Mouse (Mus musculus) ES-Bruce4 (cell line): ENCODE results near the gene Usf3.

Experiments
- CTCF ChIP-seq: IDR thresholded peaks from one replicate; pipeline ENCODE4 v1.8.1; 2011; ENCODE audit warnings: low read depth, low read length
- POLR2A ChIP-seq: IDR thresholded peaks from one replicate; pipeline ENCODE4 v1.8.1; 2011; ENCODE audit warnings: low read length; ENCODE audit not compliant: insufficient read depth

- no peak for TF ChIP-seq CTCF
- TF ChIP-seq POLR2A = no peak
Measured at GRCm38 (mm10) chr16:44172297-44173154, 520 bp upstream of the Usf3 start.
